Mouse (Mus musculus): Measurements from ENCODE around the gene Crtc3. TPM values are rescaled to one million over a fixed set of nuclear protein-coding genes. Genes with fewer than 3 reads are reported as not detected.

Gene Crtc3
- polyA plus RNA-seq, 1 experiment from 2014 or later, result 33.5 TPM

DNA sequence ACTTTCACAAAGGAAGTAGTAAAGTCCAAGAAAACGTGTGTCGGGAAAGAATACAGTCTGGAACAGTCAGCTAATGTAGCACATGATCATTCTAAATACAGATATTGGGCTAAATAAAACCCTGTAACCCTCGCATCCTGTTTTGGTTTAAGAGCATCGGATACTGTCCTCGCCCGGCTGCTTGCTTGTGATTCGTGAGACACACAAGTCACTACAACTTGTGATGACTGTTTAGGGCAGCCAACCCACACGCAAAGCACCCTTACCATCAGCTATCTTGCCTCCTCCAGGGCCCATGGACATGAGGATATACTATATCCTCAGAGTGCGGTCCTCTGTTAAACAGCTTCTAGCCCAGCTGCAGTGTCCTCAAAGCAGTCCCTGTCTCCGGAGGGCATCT lies 50.2 kb downstream of the Crtc3 start:
- no peak overlapping the region for H3K9ac ChIP-seq
- no peak overlapping the region for H3K4me2 ChIP-seq (replicated peaks)
- H3K27ac ChIP-seq (replicated peaks), result no peak overlapping the region
- WGBS, result 70% methylated on average over 10 of the region's 10 CpGs
- H3K4me3 ChIP-seq (replicated peaks), result no peak overlapping the region
- ATAC-seq (ENCODE audit: insufficient number of reproducible peaks, low FRiP score, low TSS enrichment, low read depth), result no peak
- peaks cover 47% of the 10 kb centered on the region for H3K4me1 ChIP-seq
- H3K36me3 ChIP-seq, result no peaks in the 10 kb centered on the region
- no peaks in the 10 kb centered on the region for H3K27me3 ChIP-seq
- H3K9me3 ChIP-seq (replicated peaks), result no peaks in the 10 kb centered on the region

DNA sequence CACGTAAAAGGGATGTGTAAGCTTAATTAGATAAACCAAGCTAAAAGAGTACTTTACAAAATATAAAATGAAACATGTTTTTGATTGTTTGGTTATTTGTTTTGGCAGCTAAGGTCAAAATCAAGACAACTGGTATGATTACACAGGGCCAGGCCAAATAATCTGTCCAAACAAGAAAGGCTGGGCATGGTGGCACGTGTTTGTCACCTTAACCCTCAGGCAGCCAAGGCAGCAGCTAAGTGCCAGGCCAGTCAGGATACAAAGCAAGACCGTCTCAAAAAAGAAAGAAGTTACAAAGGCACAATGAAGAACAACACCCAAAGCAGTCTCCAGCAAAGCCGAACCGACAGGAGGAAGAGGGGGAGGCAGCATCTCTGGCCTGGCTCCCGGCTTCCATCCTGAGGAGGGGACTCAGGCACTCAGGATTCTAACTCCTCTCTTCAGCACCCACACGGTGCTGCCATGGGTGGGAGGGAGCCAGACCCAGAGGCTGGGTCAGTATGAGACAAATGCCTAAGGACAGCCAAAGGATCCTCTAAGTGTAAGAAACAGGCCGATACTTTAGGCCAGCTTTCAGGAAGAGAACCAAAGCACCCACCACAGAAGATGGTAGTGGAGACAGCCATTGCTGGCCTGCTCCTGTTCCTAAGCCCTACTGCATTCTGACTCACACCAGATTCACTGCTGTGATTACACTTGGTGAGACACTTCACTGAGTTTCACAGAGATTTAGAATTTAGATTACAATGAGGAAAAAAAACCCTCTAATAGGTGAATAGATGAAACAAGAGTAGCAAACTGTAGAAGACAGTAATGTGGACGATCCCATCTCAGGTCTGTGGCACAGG lies 51.5 kb downstream of the Crtc3 start:
- WGBS, result 49% methylated on average over 9 of the region's 9 CpGs
- H3K36me3 ChIP-seq, result no peaks in the 10 kb centered on the region
- no peak overlapping the region for H3K4me2 ChIP-seq (replicated peaks)
- peaks cover 36% of the 10 kb centered on the region for H3K4me1 ChIP-seq
- H3K4me3 ChIP-seq (replicated peaks), result no peak overlapping the region
- no peaks in the 10 kb centered on the region for H3K27me3 ChIP-seq
- no peak overlapping the region for H3K9ac ChIP-seq
- H3K27ac ChIP-seq (replicated peaks), result 0 out of 2 replicates have a peak overlapping the region, but pooled peaks have one; percentile 2
- no peak for ATAC-seq (ENCODE audit: insufficient number of reproducible peaks, low FRiP score, low TSS enrichment, low read depth)
- H3K9me3 ChIP-seq (replicated peaks), result no peaks in the 10 kb centered on the region

DNA sequence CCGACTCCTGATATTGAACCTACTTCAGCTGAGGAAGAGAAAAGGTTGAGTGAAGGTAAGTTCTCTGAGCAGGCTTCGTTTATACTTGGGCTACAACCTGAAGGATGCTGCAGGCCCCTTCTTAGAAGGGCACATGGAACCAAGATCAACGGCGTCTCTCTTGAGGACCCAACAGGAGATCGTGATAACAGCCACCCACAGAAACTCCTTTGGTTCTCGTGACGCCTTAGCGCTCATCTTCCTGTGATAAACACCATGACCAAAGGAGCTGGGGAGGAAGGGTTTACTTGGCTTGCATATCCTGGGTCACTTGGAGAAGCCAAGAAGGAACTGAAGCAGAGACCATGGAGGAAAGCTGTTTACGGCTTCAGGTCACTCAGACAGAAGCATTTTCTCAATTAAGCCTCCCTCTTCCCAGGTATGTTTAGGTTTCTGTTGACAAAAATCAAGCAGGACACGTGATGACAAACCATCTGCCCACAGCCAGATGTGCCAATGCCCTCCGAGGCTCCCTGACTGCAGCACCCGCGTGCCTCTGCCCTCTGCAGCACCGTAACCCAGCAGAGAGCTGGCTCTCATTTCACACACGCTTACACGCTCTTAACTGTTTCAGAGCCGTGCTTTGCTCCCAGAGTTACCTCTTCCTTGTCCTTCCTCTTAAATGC lies 52.3 kb downstream of the Crtc3 start:
- no peak overlapping the region for H3K4me3 ChIP-seq (replicated peaks)
- no peaks in the 10 kb centered on the region for H3K9me3 ChIP-seq (replicated peaks)
- 50% methylated on average over 17 of the region's 17 CpGs for WGBS
- no peaks in the 10 kb centered on the region for H3K36me3 ChIP-seq
- H3K27me3 ChIP-seq, result no peaks in the 10 kb centered on the region
- no peak overlapping the region for H3K9ac ChIP-seq
- H3K4me2 ChIP-seq (replicated peaks), result no peak overlapping the region
- peaks cover 34% of the 10 kb centered on the region for H3K4me1 ChIP-seq
- ATAC-seq (ENCODE audit: insufficient number of reproducible peaks, low FRiP score, low TSS enrichment, low read depth), result no peak
- H3K27ac ChIP-seq (replicated peaks), result 0 out of 2 replicates have a peak overlapping the region, but pooled peaks have one; percentile 2

DNA sequence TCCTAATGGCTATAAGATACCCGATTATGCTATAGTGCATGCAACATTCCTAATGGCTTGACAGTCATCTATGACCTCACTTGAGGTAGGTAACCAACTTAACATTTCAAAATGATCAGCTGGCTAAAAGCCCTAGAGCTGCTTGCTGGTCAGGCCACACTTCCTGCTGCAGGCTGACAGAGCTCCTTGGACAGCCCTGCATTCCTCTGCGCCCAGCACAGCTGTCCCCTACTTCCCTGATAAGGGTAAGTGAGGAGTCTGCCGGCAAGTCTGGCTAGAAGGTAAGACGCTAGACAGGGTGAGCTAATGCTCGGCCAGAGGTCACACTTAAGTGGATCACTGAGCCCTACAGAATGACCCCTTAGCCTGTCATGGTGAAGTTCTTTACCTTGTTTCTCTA lies 52.8 kb downstream of the Crtc3 start:
- Histone ChIP-seq H3K9ac (no peak overlapping the region), H3K4me1 (peaks cover 29% of the 10 kb centered on the region), H3K9me3 (replicated peaks) (no peaks in the 10 kb centered on the region), H3K27me3 (no peaks in the 10 kb centered on the region), H3K4me3 (replicated peaks) (no peak overlapping the region), H3K36me3 (no peaks in the 10 kb centered on the region), H3K27ac (replicated peaks) (no peak overlapping the region), H3K4me2 (replicated peaks) (no peak overlapping the region)
- 46% methylated on average over 5 of the region's 5 CpGs for WGBS
- ATAC-seq (ENCODE audit: insufficient number of reproducible peaks, low FRiP score, low TSS enrichment, low read depth), result no peak

DNA sequence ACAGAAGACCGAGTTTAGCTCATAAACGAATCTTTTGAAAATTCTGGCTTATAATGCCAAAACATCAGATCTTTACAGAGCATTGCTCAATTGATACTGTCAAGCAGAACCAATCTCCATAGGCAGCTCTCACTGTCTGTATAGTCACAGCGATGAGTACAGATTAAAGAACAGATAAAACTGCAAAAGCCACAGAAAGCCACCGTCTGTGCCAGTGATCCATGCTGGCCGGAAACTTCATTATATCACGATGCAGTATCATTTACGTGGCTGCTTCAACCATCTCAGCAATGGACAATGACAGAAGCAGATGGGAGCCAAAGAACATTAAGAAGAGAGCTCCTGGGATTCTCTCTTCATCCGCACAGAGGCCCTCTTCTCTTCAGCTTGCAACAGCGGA lies 53.9 kb downstream of the Crtc3 start:
- H3K4me3 ChIP-seq (replicated peaks), result no peak overlapping the region
- ATAC-seq (ENCODE audit: insufficient number of reproducible peaks, low FRiP score, low TSS enrichment, low read depth), result no peak
- H3K9me3 ChIP-seq (replicated peaks), result no peaks in the 10 kb centered on the region
- H3K9ac ChIP-seq, result no peak overlapping the region
- H3K27me3 ChIP-seq, result no peaks in the 10 kb centered on the region
- H3K4me1 ChIP-seq, result peaks cover 29% of the 10 kb centered on the region
- no peaks in the 10 kb centered on the region for H3K36me3 ChIP-seq
- H3K27ac ChIP-seq (replicated peaks), result no peak overlapping the region
- H3K4me2 ChIP-seq (replicated peaks), result no peak overlapping the region
- WGBS, result 66% methylated on average over 9 of the region's 9 CpGs

DNA sequence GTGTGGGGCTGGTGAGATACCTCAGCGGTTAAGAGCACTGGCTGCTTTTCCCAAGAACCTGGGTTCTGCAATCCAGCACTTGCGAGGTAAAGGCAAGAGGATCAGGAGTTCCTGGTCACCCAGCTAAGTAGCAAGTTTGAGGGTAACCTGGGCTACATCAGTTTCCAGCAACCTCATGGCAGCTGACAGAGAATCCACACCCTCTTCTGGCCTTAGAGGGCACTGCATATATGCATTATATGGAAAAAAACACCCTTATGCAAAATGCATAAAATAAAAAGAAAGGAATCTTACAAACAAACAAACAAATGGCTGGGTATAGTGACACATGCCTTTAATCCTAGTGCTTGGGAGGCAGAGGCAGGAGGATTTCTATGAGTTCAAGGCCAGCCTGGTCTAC lies 55.0 kb downstream of the Crtc3 start:
- H3K4me2 ChIP-seq (replicated peaks), result no peak overlapping the region
- H3K9me3 ChIP-seq (replicated peaks), result no peaks in the 10 kb centered on the region
- no peak overlapping the region for H3K9ac ChIP-seq
- no peaks in the 10 kb centered on the region for H3K27me3 ChIP-seq
- H3K36me3 ChIP-seq, result no peaks in the 10 kb centered on the region
- 95% methylated on average over 2 of the region's 2 CpGs for WGBS
- no peak overlapping the region for H3K27ac ChIP-seq (replicated peaks)
- H3K4me1 ChIP-seq, result peaks cover 39% of the 10 kb centered on the region
- no peak for ATAC-seq (ENCODE audit: insufficient number of reproducible peaks, low FRiP score, low TSS enrichment, low read depth)
- H3K4me3 ChIP-seq (replicated peaks), result no peak overlapping the region

DNA sequence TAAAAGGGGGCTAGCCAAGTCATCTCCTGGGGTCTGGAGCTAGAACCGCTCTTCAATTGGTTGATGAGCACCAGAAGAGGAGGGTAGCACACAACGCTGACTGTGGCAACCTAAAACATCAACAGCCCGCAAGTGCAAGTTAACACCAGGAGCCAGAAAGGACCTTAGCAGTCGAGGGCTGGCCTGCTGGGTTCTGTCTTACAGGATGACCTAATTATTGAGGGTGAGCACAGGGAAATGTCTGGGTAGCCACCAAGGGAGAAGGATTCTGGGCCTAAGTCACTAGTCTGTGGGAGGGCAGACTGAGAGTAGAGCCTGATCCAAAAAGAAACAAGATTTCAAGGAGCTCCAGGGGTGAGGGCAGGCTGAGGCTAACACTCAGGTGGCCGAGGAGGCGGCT lies 56.7 kb downstream of the Crtc3 start:
- no peak overlapping the region for H3K4me2 ChIP-seq (replicated peaks)
- 66% methylated on average over 6 of the region's 6 CpGs for WGBS
- H3K36me3 ChIP-seq, result no peaks in the 10 kb centered on the region
- peaks cover 39% of the 10 kb centered on the region for H3K4me1 ChIP-seq
- H3K27ac ChIP-seq (replicated peaks), result no peak overlapping the region; the same call in 1 of the 2 replicates
- H3K27me3 ChIP-seq, result no peaks in the 10 kb centered on the region
- H3K9me3 ChIP-seq (replicated peaks), result no peaks in the 10 kb centered on the region
- no peak overlapping the region for H3K9ac ChIP-seq
- no peak overlapping the region for H3K4me3 ChIP-seq (replicated peaks)
- ATAC-seq (ENCODE audit: insufficient number of reproducible peaks, low FRiP score, low TSS enrichment, low read depth), result no peak

DNA sequence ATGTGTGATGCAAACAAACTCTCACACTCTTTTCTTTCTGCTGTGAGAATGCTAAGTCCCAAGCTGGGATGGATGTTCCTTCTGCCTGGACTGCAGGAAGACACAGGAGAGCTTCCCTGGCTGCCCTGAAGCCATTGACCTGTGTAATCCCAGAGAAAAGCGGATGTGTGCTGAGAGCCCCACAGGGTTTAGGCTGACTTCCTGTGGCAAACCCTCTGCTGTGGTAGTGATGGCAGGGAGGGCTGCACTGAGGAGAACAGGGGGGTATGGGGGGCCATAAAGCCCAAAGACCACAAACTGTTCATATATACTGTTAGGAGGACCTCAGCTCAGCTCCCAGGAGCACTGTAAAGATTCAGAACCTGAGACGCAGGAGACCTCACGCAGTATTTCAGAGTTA lies 57.3 kb downstream of the Crtc3 start:
- H3K27me3 ChIP-seq, result no peaks in the 10 kb centered on the region
- H3K27ac ChIP-seq (replicated peaks), result peak overlapping the region; percentile 2; the same call in 1 of the 2 replicates
- H3K9me3 ChIP-seq (replicated peaks), result no peaks in the 10 kb centered on the region
- H3K4me1 ChIP-seq, result peaks cover 33% of the 10 kb centered on the region
- no peaks in the 10 kb centered on the region for H3K36me3 ChIP-seq
- ATAC-seq (ENCODE audit: insufficient number of reproducible peaks, low FRiP score, low TSS enrichment, low read depth), result no peak
- no peak overlapping the region for H3K4me2 ChIP-seq (replicated peaks)
- no peak overlapping the region for H3K9ac ChIP-seq
- no peak overlapping the region for H3K4me3 ChIP-seq (replicated peaks)
- WGBS, result 72% methylated on average over 3 of the region's 3 CpGs

DNA sequence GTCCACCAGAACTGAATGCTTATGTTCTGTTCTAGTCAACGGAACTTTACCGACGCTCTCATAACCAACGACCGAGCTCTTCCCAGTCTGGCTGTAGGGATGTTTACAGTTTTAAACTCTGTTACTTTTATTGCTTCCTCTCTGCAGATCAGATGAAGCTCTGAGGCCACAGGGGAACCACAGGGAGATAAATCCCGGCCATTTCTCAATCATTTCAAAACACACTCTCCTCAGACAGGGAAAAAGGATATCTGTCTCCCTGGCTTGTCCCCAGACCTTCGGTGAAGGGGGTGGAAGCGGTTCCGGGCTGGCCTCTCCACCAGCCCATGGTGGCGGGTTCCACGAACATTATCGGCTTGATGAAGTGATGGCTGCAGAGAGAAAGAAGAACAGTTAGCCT lies 59.3 kb downstream of the Crtc3 start:
- Histone ChIP-seq H3K4me1 (peaks cover 22% of the 10 kb centered on the region), H3K4me2 (replicated peaks) (no peak overlapping the region), H3K27me3 (no peaks in the 10 kb centered on the region), H3K4me3 (replicated peaks) (no peak overlapping the region), H3K36me3 (peaks cover 3% of the 10 kb centered on the region; the same call in 1 of the 2 replicates), H3K9ac (no peak overlapping the region), H3K9me3 (replicated peaks) (no peaks in the 10 kb centered on the region), H3K27ac (replicated peaks) (peak overlapping the region; percentile 59; the same call in 1 of the 2 replicates)
- ATAC-seq (ENCODE audit: insufficient number of reproducible peaks, low FRiP score, low TSS enrichment, low read depth), result no peak
- WGBS, result 58% methylated on average over 12 of the region's 12 CpGs

DNA sequence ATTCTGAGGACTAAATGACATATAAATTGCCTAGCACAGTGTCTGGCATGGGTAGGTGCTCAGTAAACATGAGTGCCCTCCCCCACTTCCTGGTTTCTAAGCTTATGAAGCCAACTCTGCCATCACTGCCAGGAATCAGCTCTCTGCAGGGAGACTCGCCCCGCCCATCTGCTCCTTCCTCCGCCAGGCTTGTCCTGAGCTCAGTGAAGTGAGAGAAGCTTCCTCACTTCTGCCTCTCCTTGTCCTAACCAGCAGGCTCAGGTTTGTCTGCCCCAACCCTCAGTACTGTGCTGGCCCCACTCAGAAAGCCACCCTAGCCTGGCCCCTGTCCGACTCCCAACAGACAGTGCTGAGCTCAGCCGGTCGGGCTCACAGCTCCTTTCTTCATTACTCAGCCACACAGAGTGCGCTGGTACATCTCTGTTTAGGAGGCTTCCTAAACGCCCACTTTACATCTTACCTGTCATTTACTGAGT lies 59.9 kb downstream of the Crtc3 start:
- Histone ChIP-seq H3K27ac (replicated peaks) (peak overlapping the region; percentile 59), H3K4me1 (peaks cover 22% of the 10 kb centered on the region), H3K9me3 (replicated peaks) (no peaks in the 10 kb centered on the region), H3K9ac (no peak overlapping the region), H3K4me3 (replicated peaks) (no peak overlapping the region), H3K4me2 (replicated peaks) (no peak overlapping the region), H3K27me3 (no peaks in the 10 kb centered on the region), H3K36me3 (peaks cover 7% of the 10 kb centered on the region; the same call in 1 of the 2 replicates)
- 48% methylated on average over 8 of the region's 8 CpGs for WGBS
- peak; percentile 67 for ATAC-seq (ENCODE audit: insufficient number of reproducible peaks, low FRiP score, low TSS enrichment, low read depth)

DNA sequence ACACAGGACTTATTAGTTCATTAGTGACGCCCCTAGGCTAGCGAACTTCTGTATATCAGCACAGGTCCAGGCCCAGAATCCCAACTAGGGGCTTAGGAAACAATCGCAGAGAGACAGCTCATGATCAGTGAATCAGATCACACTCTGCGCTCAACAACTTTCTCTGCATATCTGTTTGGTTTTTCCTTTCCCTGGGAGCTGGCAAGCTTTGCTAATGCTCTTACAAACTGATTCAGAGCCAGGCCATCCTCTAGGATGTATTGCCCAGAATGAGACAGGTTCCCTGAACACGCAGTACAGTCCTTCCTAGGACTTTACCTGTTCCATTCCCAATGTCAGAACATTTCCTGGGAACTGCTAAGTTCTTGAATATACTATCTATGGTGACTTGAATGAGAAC lies 61.7 kb downstream of the Crtc3 start:
- Histone ChIP-seq H3K27ac (replicated peaks) (no peak overlapping the region), H3K4me3 (replicated peaks) (no peak overlapping the region), H3K4me1 (peaks cover 20% of the 10 kb centered on the region), H3K9me3 (replicated peaks) (no peaks in the 10 kb centered on the region), H3K27me3 (no peaks in the 10 kb centered on the region), H3K36me3 (peaks cover 8% of the 10 kb centered on the region; the same call in 1 of the 2 replicates), H3K4me2 (replicated peaks) (no peak overlapping the region), H3K9ac (no peak overlapping the region)
- WGBS, result 90% methylated on average over 5 of the region's 5 CpGs
- ATAC-seq (ENCODE audit: insufficient number of reproducible peaks, low FRiP score, low TSS enrichment, low read depth), result no peak

Data from embryonic facial prominence, embryonic 15.5 days (tissue).